Mouse (Mus musculus) CD4-positive, CD25-positive, alpha-beta regulatory T cell, adult 4 months (primary cell): Measurements from ENCODE around the gene Mid1. TPM values are rescaled to one million over a fixed set of nuclear protein-coding genes. Genes with fewer than 3 reads are reported as not detected.
"Not testable (repeated sequence)": the region's sequence is repeated elsewhere in the genome, so short reads cannot be mapped to it uniquely, and the experiment has no call there.

Experiments used
- ATAC-seq: one replicate; pipeline ENCODE4 v1.8.0; 2017
- polyA plus RNA-seq, 2 experiments: library from polyadenylated mRNA; unstranded; fragments of 100-300 nt; shearing (Covaris generic); gene quantifications; one replicate each; pipeline ENCODE4 v1.2.1; 2017

Gene Mid1
- polyA plus RNA-seq, 2 experiments from 2014 or later = 3.8 to 4.3 TPM

DNA sequence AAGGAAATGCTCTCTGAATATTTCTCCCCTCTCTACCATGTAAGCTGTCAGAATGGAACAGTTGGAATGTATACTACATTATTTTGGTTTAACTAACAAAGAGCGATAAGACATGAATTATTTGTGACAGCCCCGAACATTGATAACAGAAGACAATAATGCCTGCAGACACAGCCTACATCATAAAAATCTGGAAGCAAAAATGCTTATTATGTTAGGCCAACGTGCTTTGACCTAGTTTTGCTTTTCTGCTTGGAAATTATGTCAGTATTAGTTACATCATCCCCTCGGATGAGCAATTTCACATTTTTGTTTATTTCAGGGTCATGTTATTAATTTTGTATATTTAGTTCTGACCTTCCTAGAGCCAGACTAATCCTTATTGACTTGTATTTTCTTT, 205.5 kb downstream of the Mid1 start:
- ATAC-seq = no peak

DNA sequence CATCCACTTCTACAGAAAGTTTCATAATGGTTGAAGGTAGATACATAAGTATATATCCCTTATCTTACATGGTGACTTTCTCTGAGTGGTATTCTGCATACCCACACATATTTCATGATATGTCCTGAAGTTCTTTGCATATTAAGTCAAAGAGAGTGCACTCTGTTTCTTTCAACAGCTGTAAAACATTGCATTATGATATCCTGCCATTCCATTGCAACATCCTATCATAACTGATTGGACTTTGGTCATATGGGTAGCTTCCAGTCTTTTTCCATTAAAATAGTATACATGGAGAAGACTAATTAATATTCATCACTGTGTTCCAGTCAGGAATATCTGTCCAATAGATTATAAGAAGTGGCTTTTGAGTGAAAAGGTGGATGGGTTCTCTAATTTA, 207.1 kb downstream of the Mid1 start:
- no peak for ATAC-seq

DNA sequence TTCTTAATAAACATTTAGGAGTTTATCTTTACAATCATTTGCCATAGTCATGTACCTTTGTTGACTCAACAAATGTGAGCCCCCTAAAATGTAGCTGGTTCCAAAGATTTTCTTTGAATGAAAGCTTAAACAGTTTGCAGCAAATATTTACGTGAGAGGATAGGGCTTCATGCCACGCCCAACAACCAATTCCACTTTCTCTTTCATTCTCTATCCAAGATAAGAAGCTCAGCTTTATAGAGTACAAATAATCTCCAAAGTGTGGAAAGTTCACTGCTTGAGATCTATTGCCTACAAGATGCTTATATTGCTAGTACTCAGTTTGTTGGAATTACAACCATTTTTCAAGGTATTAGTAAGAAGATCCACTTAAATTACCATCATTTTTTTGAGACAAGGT, 207.6 kb downstream of the Mid1 start:
- ATAC-seq = peak; percentile 94

DNA sequence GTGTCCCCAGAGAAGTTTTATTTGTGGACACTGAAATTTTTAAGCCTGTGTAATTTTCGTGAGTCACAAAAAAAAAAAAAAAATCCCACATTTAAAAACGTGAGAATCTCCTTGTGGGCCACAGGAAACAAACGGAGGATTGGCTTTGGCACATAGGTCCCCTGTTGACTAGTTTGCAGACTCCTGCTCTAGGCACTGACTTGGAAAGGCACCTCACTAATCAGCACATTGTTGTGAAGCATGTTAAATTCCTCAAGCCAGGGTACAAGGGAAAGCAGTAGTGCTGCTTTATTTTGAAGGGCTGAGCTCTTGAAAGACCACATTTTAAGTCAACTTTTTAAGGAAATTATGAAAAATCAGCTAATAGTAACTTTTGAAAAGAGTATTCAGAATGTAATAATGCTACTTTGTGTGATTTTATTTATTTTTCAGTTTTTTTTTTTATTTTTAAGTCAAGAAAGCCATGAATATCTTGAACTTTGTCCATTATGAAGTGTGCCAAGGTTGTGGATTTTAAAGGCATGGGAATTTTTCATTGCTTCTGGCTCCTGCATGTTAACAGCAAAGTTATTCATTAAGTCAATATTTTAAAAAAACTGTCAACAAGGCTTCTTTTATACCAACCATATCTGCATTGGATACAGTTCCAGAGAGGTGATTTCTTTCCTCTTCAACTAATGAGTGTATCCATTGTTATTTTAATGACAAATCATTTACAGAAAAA, 214.4 kb downstream of the Mid1 start:
- ATAC-seq = no peak

DNA sequence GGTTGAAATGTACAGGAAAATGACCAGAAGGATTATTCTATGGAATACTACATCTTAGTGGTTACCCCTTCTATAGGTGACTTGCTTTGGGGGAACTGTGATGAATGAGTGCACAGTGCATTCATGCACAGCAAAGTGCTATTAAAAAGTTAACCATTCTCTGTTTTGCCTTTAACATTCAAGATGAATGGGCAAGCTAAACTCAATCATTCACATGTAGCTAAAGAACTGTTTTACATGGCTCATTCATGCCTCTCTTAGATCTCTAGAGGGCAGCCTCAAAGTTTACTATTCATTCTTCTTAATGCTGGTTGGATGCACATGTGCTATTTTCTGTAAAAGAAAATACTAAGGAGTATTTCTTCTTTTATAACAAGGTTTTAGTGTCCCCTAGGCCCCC, 217.9 kb downstream of the Mid1 start:
- ATAC-seq = no peak

DNA sequence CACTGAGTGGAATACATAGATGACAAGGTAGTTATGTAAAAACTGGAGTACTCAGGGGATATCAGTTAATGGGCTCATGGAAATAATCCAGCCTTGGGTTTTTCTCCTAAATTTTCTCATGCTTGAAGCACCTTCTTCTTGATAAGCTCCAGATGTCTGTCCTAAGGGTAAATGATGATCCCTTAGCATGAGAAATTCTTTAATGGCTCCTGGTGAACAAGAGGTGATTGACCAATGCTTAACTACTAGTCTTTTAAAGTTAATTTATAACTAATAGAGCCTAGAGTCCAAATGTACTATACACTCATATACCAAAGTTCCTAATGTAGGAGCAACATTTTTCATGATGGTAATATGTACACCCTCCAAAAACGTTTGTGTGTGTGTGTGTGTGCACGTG, 218.7 kb downstream of the Mid1 start:
- ATAC-seq = no peak

DNA sequence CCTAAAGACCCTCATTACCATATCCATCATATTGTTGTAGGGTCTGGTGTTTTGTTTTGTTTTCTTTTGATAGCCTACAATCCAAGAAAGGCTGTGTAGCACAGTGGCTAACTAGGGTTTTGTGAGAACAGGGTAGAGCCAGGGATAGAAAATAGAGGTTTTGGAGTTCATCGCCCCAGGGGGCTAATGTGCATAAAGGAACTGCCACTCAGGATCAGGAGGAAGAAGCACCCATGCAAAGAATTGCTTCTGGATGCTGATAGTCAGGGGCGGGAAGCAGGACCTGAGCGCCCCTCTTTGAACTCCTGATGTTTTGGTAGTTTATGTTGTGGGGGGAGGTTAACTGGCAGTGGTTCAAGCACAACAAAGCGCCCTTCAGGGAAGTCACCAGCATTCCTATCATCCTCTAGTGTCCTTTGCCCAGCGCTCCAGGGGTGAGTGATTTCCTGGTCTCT, 221.1 kb downstream of the Mid1 start:
- ATAC-seq = no peak

DNA sequence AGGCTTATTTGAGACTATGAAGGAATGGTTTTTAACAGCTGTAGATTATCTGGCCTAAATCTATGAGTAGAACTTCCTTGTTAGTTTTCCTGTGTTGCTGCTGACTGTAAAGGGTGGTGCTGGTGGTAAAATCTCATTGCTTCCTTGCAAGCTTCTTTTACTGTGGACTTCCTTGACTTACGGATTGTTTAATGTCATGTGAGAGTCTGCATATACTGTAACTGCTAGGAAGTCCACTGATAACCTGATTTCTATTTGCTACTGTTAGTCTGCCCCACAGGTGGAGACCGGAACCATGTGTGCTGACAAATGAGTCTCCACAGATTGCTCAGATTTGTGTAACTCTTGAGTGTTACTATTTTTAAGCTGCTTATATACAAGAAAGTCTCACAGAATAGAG, 224.9 kb downstream of the Mid1 start:
- ATAC-seq = no peak

DNA sequence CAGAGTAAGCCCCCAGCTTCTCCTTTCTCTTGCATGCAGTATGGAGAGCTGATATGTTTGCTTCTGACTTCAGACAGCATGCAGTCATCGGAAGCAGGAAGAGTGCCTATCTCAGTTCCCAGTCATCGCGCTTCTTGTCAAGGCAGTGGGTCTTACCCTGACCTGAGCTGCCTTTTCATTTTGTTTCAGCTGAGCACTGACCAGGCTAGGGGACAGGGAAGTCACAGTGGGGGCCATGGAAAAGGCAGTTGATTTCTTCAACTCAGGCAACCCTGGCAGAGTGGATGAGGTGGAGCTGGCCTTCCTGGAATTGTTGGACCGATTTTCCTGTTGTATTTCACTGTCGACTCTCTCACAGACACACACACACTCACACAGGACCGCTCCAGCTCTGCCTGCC, 230.7 kb downstream of the Mid1 start:
- ATAC-seq = no peak

DNA sequence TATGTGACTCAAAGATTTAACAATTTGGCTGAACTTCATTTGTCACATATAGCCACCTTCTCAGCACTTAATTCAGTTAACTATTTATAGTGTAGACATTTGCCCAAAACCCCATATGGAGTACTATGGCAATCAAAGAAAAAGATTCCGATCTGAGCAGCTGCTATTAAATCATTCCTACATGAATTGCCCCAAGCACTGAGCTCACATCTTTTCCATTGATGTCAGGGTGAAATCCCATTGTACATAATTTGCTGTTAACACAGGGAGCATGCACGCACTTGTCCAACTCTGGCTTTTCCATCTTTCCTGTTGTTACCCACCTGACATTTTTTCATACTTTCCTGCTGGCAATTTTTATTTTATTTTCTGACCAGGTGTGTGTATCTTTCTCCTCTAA, 237.5 kb downstream of the Mid1 start:
- no peak for ATAC-seq

DNA sequence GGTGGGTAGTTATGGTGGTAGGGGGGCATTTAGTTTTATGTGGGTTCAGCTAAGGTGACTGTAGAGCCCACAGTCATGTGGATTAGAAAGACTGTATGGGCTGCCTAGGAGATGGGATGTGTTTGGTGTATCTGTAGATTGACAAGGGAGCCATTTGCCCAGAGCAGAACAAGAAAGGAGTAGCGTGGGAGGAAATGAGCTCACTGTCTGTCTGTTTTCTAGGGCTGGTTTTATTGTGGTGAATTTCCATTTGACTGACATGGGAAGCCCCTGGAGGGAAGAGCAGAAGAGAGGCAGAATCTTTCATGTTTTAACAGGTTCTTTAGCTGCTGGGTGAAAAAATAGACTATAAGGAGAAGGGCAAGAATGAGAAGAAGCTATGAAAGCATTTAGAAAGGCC, 238.4 kb downstream of the Mid1 start:
- peak; percentile 62 for ATAC-seq

DNA sequence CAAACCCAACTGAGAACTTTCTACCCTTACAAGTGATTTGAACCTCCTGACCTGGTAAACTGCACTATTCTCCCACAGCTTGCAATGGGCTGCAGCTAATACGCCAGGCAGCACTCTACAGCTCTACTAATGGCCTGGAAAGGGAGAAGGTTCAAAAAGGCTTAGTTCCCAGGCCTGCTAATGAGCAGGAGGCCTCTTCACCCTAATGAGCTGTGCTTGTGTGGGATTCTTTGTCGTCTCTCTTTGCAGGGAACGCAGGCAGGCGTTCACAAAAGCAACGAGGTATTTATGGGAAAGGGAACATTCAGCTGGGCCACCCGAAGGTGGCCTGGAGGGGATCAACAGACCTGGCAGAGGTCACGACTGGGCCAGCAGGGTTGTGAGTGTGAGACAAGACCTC, 240.6 kb downstream of the Mid1 start:
- ATAC-seq = no peak

DNA sequence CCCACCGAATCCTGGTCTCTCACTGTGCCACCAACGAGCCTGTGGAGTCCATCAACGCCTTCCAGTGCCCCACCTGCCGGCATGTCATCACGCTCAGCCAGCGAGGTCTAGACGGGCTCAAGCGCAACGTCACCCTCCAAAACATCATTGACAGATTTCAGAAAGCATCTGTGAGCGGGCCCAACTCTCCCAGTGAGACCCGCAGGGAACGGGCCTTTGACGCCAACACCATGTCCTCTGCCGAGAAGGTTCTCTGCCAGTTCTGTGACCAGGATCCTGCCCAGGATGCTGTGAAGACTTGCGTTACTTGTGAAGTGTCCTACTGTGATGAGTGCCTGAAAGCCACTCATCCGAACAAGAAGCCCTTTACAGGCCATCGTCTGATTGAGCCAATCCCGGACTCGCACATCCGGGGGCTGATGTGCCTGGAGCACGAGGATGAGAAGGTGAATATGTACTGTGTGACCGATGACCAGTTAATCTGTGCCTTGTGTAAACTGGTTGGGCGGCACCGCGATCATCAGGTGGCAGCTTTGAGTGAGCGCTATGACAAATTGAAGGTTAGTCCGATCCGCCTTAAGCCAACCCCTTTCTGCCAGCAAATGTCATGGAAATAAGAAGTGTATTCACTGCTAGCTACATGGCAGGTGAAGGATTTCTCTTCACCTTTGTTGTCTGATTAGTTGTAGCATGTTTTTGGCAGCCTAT, 242.3 kb downstream of the Mid1 start:
- ATAC-seq = no peak

DNA sequence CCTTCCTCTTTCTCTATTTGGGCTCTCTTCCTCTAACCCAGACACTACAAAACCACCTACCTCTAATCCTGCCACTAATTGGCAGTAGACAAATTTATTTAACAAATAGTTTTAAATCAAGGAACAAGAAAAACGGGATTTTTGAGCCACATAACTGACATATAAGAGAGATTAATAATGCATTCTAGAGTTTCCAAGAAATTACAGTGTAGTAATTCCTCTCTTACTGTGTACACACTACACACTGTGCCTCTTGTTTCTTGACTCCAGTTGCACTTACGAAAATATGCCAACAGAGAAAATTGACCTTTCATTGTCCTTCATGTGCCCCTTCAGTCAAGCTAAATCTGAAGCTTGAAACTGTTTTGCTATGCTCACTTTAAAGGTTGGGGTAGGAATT, 245.9 kb downstream of the Mid1 start:
- no peak for ATAC-seq

DNA sequence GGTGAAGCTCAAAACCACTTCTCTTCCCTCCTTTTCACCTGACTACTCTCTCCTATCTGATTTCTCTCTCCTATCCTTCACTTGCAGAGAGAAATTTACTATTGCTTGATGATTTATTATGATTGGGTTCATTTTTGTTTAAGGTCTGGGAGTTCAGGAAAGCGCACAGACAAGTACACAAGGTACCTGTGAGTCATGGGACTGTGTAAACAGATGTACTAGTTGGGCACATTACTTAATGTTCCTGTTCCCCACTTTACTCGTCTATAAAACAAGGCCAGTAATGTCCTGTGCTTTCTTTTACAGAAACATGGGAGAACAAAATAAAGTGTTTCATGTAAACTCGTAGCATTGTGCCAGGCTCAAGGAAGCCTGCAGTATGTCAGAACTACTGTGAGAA, 248.2 kb downstream of the Mid1 start:
- ATAC-seq = no peak

DNA sequence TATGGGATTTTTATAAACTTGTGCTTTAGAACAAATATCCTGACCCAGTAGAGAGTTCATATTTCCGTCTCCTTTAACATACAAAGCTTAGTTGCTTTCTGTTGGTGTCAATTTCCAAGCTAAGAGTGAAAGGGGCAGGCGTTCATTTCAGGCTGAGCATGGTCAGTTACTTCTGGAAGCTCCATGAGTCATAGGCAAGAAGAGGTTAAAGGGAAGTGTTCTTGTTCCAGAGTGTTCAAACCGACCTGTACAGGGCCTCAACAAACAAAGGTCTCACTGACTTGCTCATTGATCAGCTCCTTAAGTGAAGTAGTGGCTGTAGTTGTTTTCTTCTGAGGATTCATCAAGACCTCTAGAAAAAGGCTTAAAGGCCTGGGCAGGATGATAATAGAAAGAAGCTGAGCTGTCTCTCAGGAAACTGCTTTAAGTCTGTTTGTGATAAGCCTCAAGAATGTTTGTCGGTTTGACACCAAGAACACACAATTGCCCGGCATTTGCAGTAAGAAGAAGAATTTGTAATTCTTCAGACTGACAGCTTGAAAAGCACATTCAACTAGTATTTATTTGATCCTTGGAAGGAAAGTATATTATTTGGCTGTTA, 252.2 kb downstream of the Mid1 start:
- no peak for ATAC-seq

DNA sequence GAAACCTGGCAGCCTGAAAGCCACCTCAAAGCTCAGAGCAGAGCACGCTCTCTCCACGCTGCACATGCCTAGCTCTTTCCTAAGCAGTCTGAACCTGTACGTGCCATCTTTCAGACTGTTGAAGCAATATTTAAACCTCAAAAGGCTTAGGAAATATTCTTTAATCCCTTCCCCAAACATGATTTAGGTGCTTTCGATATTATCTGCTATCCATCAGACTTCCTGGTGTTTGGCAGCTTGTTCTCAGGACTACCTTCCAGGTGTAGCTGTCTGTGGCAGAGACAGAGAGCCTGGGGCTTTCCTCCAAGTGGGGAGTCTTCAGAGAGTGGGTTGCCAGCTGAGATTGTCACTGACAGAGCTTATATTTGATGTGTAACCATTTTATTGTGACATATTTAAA, 255.5 kb downstream of the Mid1 start:
- no peak for ATAC-seq

DNA sequence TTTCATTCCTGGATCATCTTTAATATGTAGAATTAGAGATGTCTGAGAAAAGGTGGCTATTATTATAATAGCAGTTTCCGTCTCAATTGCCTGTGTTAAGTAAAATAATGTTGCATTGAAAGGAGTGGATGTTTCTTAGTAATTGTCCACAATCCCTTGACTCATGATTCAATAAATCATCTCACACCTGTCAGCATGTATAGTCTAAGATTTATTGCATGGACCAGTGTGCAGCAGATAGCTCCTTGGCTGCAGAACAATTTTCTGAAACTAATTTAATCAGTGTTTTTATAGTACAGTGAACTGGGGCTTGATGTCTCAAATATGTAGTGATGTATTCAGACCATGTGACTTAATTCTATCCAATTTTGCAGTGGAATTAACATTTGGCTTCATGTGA, 265.6 kb downstream of the Mid1 start:
- no peak for ATAC-seq

DNA sequence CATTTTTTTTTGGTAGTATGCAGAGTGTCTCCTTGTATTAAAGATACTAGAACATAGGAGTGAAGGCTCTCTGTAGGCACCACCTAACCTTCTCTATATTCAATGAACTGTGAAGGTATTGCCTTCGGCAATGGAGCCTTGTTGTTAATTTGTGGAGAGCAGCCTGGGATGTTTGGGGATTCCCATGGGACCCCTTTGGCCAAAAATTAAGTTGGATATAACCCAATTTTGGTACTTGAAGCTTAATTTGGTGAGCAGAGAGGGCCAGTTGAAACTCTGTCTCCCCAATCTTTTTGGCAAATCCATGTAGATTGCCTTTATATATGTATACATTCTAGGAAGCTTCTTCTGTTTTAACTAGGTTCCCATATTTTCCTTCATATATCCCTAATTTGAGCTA, 284.3 kb downstream of the Mid1 start:
- no peak for ATAC-seq

DNA sequence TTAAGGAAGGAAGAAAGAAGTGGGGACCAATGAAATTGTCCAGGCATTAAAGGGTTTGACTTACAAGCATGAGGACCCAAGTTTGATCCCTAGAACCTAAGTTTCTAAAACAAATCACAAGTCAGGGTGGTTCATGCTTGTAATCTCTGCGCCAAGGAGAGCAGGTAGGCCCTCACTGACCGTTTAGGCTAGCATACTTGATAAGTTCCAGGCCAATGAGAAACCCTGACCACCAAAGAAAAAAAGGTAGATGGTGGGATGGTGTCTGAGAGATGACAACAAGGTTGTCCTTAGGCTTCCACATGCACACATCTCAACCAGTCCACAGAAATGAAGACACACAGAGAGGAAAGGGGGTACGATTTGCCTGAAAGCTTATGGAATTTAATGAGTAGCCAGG, 284.8 kb downstream of the Mid1 start:
- ATAC-seq = not testable (repeated sequence)

DNA sequence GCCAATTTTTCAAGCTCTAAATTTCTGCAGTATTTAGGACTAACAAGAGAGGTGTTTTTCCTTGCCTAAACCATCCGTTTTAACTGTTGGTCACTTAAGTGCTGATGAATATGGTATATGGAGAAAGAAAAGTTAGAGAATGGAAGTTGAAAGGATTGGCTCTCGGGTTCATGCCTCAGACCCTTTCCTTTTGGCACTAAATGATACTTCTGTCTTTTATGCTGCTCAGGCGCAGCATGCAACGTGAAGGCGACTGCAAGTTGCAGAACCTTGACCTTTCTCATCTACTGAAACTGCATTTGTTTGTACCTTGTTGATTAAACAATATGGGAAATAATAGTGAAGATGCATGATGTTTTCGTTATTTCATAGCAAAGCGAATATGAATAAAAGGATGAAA, 285.5 kb downstream of the Mid1 start:
- not testable (repeated sequence) for ATAC-seq

DNA sequence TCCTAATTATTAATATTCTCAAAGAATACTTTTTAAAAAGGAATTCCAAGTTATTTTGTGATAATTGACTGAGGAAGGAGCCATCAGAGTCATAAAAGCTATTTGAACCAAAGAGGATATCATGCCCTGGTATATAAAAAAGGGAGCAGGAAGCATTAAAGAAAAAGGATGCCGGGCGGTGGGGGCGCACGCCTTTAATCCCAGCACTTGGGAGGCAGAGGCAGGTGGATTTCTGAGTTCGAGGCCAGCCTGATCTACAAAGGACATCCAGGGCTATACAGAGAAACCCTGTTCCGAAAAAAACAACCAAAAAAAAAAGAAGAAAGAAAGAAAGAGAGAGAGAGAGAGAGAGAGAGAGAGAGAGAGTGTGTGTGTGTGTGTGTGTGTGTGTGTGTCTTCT, 286.6 kb downstream of the Mid1 start:
- not testable (repeated sequence) for ATAC-seq

DNA sequence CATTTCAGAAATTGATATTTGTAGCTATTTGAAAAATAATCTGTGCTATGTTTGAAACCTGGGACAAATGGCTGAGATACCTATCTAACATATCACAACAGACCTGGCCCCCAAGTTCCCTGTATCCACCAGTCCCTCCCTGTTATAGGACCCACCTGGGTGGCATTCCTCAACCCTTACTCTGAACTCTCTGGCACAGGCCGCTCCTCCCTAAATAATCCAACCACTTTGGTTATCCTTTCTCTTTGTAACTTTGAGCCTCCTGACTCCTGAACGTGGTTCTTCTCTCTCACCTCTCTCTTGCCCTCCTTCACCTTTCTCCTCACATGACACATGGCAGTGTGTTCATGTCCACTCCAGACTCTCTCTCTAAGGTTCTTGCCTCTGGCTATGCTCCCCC, 287.1 kb downstream of the Mid1 start:
- ATAC-seq = not testable (repeated sequence)
